Mouse (Mus musculus) effector memory CD4-positive, alpha-beta T cell, adult 7 months (primary cell): ENCODE measurements around the gene Trim46. TPM values are rescaled to one million over a fixed set of nuclear protein-coding genes. Genes with fewer than 3 reads are reported as not detected.

Source experiments
- polyA plus RNA-seq: library from polyadenylated mRNA; unstranded; fragments of 100-300 nt; shearing (Covaris generic); gene quantifications from one replicate; pipeline ENCODE4 v1.2.1, GENCODE M21; 2017

Trim46 gene
- 2.6 TPM for polyA plus RNA-seq

DNA sequence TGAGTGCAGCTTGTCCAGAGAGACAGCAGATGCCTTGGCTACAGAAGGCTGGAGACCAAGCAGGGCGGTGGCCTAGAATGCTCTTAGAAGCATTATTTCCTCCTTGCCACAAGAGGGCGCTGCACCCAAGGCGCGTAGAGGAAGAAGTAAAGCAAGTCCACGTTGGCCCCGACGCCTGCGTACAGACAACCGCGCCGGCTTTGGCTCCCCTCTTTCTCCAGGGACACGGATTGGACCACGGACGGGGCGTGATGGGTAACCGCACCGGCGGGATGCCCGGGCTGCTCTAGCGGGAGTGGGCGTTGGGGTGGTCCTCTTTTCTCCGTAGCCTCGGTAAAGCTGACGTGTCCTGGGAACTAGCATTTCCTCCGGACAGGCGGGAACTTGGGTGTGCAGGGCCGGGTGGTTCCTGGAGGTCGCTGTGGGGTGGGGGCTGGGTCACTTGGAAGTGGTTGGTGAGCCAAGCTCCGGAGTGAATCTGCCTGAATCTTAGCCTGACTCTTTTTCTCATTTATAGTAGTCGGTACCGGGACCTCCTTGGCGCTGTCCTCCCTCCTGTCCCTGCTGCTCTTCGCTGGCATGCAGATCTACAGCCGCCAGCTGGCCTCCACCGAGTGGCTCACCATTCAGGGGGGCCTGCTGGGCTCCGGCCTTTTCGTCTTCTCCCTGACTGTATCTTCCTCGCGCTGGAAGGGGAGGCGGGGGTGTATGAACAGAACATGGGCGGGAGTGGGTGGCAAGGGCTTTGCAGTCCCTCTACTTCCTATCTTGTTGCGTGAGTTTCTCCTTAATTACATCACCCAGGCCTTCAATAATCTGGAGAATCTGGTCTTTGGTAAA, at the start of gene Trim46:
Gene Trim46, minus strand, starts transcription at position 49 of the 840 bp plus-strand sequence.

DNA sequence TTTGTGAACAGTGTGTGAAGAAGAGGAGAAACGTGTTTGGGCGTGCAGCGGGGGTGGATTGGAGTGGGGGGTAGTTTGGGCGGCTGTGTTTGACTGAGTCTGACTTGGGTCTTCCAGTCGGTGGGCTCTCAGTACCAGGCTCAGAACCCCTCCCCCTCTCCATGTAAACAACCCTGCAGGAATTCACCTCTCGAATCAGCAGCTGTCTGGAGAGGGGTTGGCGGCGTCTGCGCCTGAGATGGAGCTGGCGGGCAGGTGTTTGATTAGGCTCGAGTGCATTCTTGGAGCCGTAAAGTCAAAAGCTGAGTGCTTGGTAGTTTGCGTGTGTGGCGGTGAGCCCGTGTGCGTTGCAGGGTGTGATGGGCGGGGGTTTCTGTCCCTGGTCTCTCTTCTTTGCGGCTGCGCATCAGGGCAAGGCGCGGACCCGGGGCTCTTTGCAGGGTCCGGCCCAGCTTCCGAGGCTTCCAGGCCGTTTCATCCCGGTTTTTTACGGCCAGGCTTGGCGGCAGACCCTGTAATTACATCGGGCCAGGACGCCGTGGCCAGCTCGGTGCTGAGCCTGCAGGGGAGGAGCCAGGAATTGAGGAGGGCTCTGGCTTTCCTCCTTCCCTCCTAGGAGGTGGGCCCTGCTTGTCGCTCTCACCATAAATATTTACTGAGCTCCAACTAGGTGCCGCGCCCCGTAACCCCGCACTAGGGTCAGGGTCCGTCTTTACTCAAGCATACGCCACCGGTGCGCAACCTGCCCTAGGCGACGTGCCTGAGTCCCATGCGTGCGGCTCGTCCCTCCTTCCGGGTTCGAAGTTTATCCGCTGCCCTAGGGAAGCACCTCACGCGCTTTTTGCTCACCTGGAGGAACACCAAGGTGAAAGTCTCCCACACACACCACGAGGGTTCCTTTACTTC, 34.8 kb upstream of the Trim46 start, which contains the start of gene Efna1:
Gene Efna1, minus strand, starts transcription at position 537 of the 906 bp plus-strand sequence.

DNA sequence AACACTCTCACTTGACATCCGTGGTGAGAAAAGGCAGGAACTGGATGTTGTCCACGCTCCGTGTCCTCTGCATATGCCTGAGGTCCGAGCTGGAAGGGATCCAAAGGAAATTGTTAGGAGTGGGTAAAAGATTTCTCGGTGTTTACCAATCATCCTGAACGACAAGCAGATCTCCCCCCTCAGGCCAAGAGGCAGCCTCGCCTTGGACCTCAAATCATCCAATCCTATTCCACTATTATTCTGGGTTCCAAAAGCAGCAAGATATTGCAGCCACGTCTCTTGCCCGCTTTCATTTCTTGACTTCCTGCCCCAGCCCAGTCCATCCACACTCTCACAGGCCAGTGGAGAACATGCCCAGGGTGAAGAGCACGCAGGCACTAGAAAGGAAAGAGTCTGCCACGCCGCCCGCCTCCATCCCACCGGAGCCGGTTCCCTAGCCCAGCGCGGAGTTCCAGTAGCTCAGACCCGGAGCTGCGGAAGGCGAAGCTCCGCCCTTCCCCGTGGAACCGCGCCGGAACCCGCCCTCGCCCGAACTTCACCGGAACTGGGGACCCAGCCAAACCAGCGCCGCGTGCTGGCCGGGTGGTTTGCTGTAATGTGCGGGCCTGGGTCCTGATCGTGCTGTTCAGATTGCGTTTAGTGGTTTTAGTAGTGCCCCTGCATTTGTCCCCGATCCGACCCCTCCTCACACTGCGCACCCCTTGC, 24.1 kb upstream of the Trim46 start, which contains the start of gene Slc50a1:
Gene Slc50a1, minus strand, starts transcription at position 520 of the 705 bp plus-strand sequence.

DNA sequence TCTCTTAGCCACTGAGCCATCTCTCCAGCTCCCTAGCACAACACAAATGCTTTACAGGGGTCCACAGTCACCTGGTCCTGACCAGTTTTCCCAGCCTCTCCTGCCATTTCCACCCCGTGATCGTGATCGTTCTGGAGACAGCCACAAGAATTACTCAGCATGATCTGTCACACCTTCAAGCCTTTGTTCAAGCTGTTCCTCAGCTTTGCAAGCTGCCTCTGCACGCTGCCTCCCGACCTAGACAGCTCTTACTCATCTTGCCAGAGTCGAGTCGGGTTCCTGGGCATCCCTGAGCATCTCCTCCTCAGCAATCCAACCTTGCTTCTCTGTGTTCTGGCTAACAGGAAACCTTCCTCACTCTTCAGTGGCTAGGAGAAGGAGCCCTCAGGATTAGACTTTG, 13.0 kb upstream of the Trim46 start, which contains the start of gene Dpm3:
Gene Dpm3, plus strand, starts transcription at position 283 of the 400 bp plus-strand sequence.

DNA sequence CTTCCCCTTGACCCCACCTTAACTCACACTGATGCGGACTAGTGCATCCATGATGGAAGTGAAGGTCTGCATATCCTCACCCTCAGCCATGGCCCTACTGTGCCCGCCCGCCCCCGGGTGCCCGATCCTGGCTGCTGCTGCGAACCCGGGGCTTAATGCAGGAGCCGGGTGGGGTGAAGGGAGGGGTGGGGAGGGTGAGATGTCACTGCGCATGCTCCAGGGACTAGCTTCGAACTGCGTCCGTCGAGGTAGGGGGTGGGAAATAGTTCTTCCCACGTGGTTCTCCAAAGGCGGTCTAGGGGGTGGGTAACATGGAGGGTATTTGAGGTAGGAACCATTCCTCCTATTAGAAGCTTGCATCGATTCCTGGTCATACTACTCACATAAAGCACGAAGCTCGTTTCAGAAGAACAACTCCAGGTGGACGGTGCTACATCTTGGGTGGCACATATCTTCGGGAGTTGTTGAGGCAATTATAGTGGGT, 379 bp downstream of the Trim46 start, which contains the start of gene Krtcap2:
Gene Krtcap2, plus strand, starts transcription at position 279 of the 484 bp plus-strand sequence.

DNA sequence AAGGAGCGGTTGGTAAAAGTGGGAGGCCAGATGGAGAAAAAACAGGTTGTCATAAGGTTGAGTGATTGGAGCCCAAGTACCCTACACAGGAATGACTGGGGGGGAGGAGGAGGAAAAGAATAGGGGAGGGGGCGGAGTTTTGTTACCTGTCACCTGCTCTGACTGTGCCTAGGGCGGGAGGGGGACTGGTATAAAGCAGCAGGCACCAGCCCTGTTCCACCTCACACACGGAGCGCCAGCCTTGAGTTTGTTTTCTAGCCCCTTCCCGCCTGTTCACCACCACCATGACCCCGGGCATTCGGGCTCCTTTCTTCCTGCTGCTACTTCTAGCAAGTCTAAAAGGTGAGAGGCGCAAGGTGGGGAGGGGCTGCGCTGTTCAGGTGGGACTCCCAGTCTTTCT, 17.3 kb downstream of the Trim46 start, which contains the start of gene Muc1:
Gene Muc1, plus strand, starts transcription at position 222 of the 400 bp plus-strand sequence.

DNA sequence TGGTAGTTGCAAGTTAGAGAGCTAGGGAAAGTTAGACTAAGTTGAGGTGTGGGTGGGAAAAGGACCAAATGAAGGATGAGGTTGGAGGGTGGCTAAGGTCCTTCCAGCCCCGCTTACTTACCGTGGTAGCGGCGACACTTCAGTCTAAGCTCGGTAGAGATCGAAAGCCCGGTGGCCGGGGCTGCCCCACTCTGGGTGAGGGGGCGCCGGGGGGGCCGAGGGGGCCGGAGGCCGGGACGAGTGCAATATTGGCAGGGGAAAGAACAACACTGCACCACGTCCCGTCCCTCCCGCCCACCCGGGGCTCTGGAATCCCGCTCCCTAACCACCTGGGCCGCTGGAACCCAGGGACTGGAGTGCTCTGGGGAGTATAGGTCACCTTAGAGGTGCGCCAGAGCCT, 19.2 kb downstream of the Trim46 start, which contains the start of gene Mtx1:
Gene Mtx1, minus strand, starts transcription at position 189 of the 400 bp plus-strand sequence.

DNA sequence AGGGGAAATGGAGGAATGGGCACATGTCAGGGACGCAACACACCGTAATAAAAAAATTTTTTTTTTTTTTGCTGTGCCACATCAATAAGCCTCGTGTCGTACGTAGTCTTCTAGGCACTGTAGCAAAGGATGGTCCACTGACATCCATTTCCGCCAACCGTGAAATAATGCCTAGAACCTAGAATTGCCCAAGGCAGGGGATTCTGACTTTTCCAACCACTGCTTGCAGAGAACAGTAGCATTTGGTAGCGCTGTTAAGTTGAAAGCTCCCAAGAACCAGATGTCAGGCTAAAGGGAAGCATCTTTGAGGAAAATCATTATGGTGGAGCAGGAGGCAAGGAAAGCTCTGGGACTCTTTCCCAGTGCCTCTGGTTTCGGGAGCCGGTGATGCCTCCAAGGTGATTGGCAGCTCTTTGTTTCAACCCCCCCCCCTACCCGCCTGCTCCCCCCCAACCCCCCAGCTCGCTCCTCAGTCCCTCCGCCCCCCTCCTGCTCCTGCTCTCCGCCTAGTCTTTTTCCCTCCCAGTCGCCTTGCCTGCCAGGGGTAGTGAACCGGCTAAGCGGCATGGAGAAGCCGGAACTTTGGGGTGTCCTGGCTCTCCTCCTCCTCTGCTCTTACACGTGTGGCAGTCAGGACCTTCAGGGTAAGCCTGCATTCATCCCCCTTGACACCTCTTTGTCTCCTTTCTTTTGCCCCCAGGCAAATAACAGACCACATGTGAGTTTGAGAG, 31.3 kb downstream of the Trim46 start, which contains the start of gene Thbs3:
Gene Thbs3, plus strand, starts transcription at position 500 of the 731 bp plus-strand sequence.

DNA sequence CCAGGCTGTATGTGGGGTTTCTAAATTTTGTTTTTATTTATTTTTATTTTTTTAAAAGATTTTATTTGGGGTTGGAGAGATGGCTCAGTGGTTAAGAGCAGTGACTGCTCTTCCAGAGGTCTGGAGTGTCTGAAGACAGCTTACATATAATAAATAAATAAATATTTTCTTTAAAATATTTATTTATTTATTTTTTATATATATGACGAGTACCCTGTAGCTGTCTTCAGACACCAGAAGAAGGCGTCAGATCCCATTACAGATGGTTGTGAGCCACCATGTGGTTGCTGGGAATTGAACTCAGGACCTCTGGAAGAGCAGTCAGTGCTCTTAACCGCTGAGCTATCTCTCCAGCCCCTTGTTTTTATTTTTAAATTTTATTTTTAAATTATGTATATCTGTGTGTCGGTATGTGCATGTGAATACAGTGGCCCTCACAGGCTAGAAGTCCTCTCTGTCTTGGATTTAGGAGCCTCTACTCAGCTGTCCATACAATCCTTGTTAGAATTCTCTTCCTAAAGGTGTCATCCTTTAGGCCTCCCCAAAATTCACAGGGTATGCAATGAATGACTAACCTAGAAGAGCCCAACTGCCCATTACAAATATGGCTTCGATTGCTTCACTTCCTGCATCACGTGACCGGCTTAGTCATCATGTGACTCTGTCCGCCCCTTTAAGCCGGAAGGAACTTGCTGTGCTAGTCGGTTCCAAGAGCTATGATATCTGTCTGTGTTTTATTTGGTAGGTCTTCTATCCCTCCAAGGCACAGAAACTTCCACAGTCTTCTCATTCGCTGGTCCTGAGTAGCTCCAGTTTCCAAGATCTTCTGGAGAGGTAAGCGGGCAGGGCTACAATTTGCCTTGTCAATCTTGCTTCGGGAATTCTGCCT, 43.6 kb downstream of the Trim46 start, which contains the start of gene Gba:
Gene Gba, plus strand, starts transcription at position 676 of the 889 bp plus-strand sequence.

Other genes starting within 250 kb of the Trim46 start
- 76.9 TPM for gene Rusc1, start 153.0 kb downstream of the Trim46 start, polyA plus RNA-seq
- not detected for gene Gm43738, start 145.2 kb downstream of the Trim46 start, polyA plus RNA-seq
- gene Fdps, start 144.3 kb downstream of the Trim46 start, polyA plus RNA-seq = 39.4 TPM
- gene Pklr, start 110.2 kb downstream of the Trim46 start, polyA plus RNA-seq = not detected
- gene Hcn3, start 86.1 kb downstream of the Trim46 start, polyA plus RNA-seq = 0.48 TPM
- 80.7 TPM for gene Clk2, start 81.5 kb downstream of the Trim46 start, polyA plus RNA-seq
- gene Scamp3, start 68.8 kb downstream of the Trim46 start, polyA plus RNA-seq = 240 TPM
- 102 TPM for gene Fam189b, start 63.2 kb downstream of the Trim46 start, polyA plus RNA-seq
- gene Gba, start 43.4 kb downstream of the Trim46 start, polyA plus RNA-seq = 106 TPM
- gene Thbs3, start 31.1 kb downstream of the Trim46 start, polyA plus RNA-seq = 2.3 TPM
- gene Mtx1, start 19.2 kb downstream of the Trim46 start, polyA plus RNA-seq = 86.4 TPM
- 12.5 TPM for gene Muc1, start 17.3 kb downstream of the Trim46 start, polyA plus RNA-seq
- 246 TPM for gene Krtcap2, start 343 bp downstream of the Trim46 start, polyA plus RNA-seq
- 76.3 TPM for gene Dpm3, start 13.0 kb upstream of the Trim46 start, polyA plus RNA-seq
- gene Slc50a1, start 24.3 kb upstream of the Trim46 start, polyA plus RNA-seq = 134 TPM
- not detected for gene Efna1, start 34.8 kb upstream of the Trim46 start, polyA plus RNA-seq
- not detected for gene Efna3, start 76.7 kb upstream of the Trim46 start, polyA plus RNA-seq
- gene Efna4, start 91.7 kb upstream of the Trim46 start, polyA plus RNA-seq = 0.32 TPM
- gene Adam15, start 103.7 kb upstream of the Trim46 start, polyA plus RNA-seq = 18.8 TPM
- gene Dcst2, start 115.7 kb upstream of the Trim46 start, polyA plus RNA-seq = 0.16 TPM
- 0.16 TPM for gene Dcst1, start 118.9 kb upstream of the Trim46 start, polyA plus RNA-seq
- 10.7 TPM for gene Zbtb7b, start 148.5 kb upstream of the Trim46 start, polyA plus RNA-seq
- not detected for gene Lenep, start 156.5 kb upstream of the Trim46 start, polyA plus RNA-seq
- 32.0 TPM for gene Flad1, start 165.6 kb upstream of the Trim46 start, polyA plus RNA-seq
- 10.2 TPM for gene Cks1b, start 172.1 kb upstream of the Trim46 start, polyA plus RNA-seq
- gene Shc1, start 172.1 kb upstream of the Trim46 start, polyA plus RNA-seq = 71.5 TPM
- gene Pygo2, start 183.9 kb upstream of the Trim46 start, polyA plus RNA-seq = 47.8 TPM
- 109 TPM for gene Pbxip1, start 190.4 kb upstream of the Trim46 start, polyA plus RNA-seq
- 7.7 TPM for gene Pmvk, start 208.2 kb upstream of the Trim46 start, polyA plus RNA-seq